Mouse (Mus musculus): ENCODE data around the gene Cfd. TPM values are rescaled to one million over a fixed set of nuclear protein-coding genes. Genes with fewer than 3 reads are reported as not detected.

The Cfd gene
- polyA plus RNA-seq, 1 experiment from 2014 or later: not detected

DNA sequence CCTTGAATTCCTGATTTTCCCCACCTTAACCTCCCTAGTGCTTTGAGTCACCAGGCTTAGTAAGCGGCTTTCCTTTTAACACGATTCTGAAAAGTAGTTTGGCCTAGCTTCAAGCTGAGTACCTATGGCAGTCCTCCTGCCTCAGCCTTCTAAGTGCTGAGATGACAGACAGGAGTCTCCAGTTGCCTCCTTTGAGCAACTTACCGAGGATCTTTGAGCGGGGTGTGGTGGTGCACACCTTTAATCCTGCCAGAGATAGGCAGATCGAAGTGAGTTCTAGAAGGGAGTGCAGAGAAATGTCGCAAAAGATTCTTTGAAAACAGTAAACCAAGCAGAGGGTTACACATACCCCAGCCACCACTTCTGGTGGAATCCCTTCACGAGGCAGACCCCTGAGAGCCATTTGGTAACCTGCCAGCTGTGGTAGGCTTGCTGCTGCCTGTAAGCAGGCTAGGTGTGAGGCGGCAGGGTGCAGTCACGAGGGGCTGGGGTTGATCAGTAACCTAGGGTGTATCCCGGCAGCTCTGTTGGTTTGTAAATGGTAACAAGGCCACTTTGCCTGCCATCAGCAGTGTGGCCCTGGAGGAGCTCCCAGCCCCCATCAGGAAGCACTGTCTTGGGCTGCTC lies 35.0 kb upstream of the Cfd start:
- Histone ChIP-seq H3K27ac (peak overlapping the region; percentile 99), H3K9me3 (no peaks in the 10 kb centered on the region), H3K4me2 (peak overlapping the region; percentile 83), H3K4me1 (peaks cover 67% of the 10 kb centered on the region), H3K36me3 (replicated peaks) (peaks cover 20% of the 10 kb centered on the region), H3K4me3 (peak overlapping the region; percentile 91), H3K27me3 (replicated peaks) (no peaks in the 10 kb centered on the region), H3K9ac (peak overlapping the region; percentile 95)
- 6% methylated on average over 10 of the region's 10 CpGs for WGBS
- no peak for ATAC-seq (replicated peaks)

DNA sequence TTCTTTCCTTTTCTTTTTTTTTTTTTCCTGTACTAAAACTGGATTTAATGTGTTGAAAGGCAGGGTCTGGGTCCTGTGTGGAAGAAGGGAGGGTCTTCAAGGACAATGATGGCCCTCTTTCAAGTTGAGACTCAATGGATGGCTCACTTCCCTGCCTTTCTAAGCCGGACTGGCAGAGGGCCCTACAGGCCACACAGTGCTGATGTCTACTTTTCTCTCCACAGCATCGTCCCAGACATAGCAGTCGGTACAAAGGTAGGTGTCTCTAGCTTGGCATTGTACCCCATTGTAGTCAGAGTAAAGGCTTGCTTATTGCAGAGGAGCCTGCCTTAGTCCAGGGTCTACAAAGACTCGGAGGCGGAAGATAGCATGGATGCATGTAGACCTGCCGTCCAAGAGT lies 34.4 kb upstream of the Cfd start:
- H3K4me1 ChIP-seq: peaks cover 65% of the 10 kb centered on the region

GRCm38 (mm10) chr10:79856704-79857451 lies 33.8 kb upstream of the Cfd start:
- peak overlapping the region; percentile 99 for H3K27ac ChIP-seq
- no peaks in the 10 kb centered on the region for H3K9me3 ChIP-seq
- H3K4me1 ChIP-seq: peaks cover 59% of the 10 kb centered on the region
- WGBS: 49% methylated on average over 7 of the region's 7 CpGs
- no peaks in the 10 kb centered on the region for H3K27me3 ChIP-seq (replicated peaks)
- peaks cover 32% of the 10 kb centered on the region for H3K36me3 ChIP-seq (replicated peaks)
- H3K9ac ChIP-seq: peak overlapping the region; percentile 95
- H3K4me3 ChIP-seq: peak overlapping the region; percentile 91
- H3K4me2 ChIP-seq: peak overlapping the region; percentile 83
- no peak for ATAC-seq (replicated peaks)

More for the DNA sequence above, 34.4 kb upstream of the Cfd start:
- Histone ChIP-seq H3K9me3 (no peaks in the 10 kb centered on the region), H3K27me3 (replicated peaks) (no peaks in the 10 kb centered on the region), H3K36me3 (replicated peaks) (peaks cover 26% of the 10 kb centered on the region), H3K27ac (peak overlapping the region; percentile 99), H3K4me2 (peak overlapping the region; percentile 83), H3K4me3 (peak overlapping the region; percentile 91), H3K9ac (peak overlapping the region; percentile 95)
- ATAC-seq (replicated peaks): no peak
- 33% methylated on average over 6 of the region's 6 CpGs for WGBS

GRCm38 (mm10) chr10:79857452-79857811 lies 33.2 kb upstream of the Cfd start:
- no peaks in the 10 kb centered on the region for H3K9me3 ChIP-seq
- WGBS: 29% methylated on average over 4 of the region's 4 CpGs
- H3K36me3 ChIP-seq (replicated peaks): peaks cover 37% of the 10 kb centered on the region
- H3K4me2 ChIP-seq: peak overlapping the region; percentile 83
- H3K27ac ChIP-seq: peak overlapping the region; percentile 99; the same call in 1 of the 2 replicates
- peaks cover 54% of the 10 kb centered on the region for H3K4me1 ChIP-seq
- H3K27me3 ChIP-seq (replicated peaks): no peaks in the 10 kb centered on the region
- H3K4me3 ChIP-seq: peak overlapping the region; percentile 91
- peak overlapping the region; percentile 31; the same call in 1 of the 2 replicates for H3K9ac ChIP-seq
- ATAC-seq (replicated peaks): no peak

GRCm38 (mm10) chr10:79857894-79858293 lies 32.8 kb upstream of the Cfd start:
- 73% methylated on average over 2 of the region's 2 CpGs for WGBS
- ATAC-seq (replicated peaks): no peak
- Histone ChIP-seq H3K36me3 (replicated peaks) (peaks cover 41% of the 10 kb centered on the region), H3K9ac (peak overlapping the region; percentile 31; the same call in 1 of the 2 replicates), H3K4me3 (peak overlapping the region; percentile 91), H3K27me3 (replicated peaks) (no peaks in the 10 kb centered on the region), H3K9me3 (no peaks in the 10 kb centered on the region), H3K4me2 (peak overlapping the region; percentile 83), H3K27ac (peak overlapping the region; percentile 43; the same call in 1 of the 2 replicates), H3K4me1 (peaks cover 49% of the 10 kb centered on the region)

- 46% methylated on average over 17 of the region's 17 CpGs for WGBS
- ATAC-seq (replicated peaks): no peak
- Histone ChIP-seq H3K4me3 (no peak overlapping the region; the same call in 1 of the 2 replicates), H3K9me3 (no peaks in the 10 kb centered on the region), H3K9ac (no peak overlapping the region), H3K27ac (peak overlapping the region; percentile 43; the same call in 1 of the 2 replicates), H3K4me1 (peaks cover 42% of the 10 kb centered on the region), H3K27me3 (replicated peaks) (no peaks in the 10 kb centered on the region), H3K4me2 (peak overlapping the region; percentile 83), H3K36me3 (replicated peaks) (peaks cover 46% of the 10 kb centered on the region)
Observed at GRCm38 (mm10) chr10:79858416-79859074, 32.1 kb upstream of the Cfd start.

- H3K9me3 ChIP-seq: no peaks in the 10 kb centered on the region
- H3K27me3 ChIP-seq (replicated peaks): no peaks in the 10 kb centered on the region
- peaks cover 42% of the 10 kb centered on the region for H3K4me1 ChIP-seq
- H3K36me3 ChIP-seq (replicated peaks): peaks cover 48% of the 10 kb centered on the region
- no peak overlapping the region for H3K4me3 ChIP-seq
- H3K4me2 ChIP-seq: no peak overlapping the region
- WGBS: 91% methylated on average over 11 of the region's 11 CpGs
- 0 out of 2 replicates have a peak overlapping the region, but pooled peaks have one; percentile 43 for H3K27ac ChIP-seq
- H3K9ac ChIP-seq: no peak overlapping the region
- ATAC-seq (replicated peaks): no peak
Observed at GRCm38 (mm10) chr10:79859116-79859515, 31.5 kb upstream of the Cfd start.

DNA sequence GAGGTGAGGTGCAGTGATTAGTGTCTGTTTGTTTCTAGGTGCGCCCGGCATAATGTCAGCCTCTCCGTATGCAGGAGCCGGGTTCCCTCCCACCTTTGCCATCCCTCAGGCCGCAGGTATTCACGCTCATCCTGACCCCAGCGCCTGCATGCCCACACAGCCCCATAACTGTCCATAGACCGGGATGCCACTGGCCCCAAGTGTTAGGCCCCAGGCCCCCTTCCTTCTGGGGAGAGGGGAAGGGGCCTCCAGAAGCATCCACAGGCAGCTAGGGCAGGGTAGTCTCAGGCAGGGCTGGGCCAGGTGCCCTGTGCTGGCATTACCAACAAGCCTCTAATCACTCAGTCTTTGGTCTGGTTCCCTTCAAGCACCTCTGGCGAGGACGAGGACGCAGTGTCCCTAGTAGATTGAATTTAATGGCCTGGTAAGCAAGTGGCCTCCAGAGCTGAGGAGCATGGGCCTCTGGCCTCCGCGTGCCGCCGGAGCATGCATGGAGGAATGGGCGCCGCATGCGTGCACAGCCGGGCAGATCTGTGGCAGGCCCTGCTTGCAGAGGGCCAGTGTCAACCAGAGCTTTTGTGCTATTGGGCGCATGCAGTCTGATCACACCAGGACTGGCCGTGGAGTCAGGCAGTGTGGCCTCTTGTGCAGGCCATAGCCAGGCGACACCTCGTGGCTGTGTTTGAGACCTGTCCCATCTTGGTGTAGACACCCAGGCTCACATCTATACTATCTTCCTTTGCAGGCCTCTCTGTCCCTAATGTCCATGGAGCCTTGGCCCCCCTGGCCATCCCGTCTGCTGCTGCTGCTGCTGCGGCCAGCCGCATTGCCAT lies 30.4 kb upstream of the Cfd start:
- H3K9me3 ChIP-seq: no peaks in the 10 kb centered on the region
- no peak overlapping the region for H3K27ac ChIP-seq
- 92% methylated on average over 26 of the region's 26 CpGs for WGBS
- H3K4me2 ChIP-seq: no peak overlapping the region
- no peaks in the 10 kb centered on the region for H3K27me3 ChIP-seq (replicated peaks)
- ATAC-seq (replicated peaks): no peak
- H3K4me3 ChIP-seq: no peak overlapping the region
- H3K9ac ChIP-seq: no peak overlapping the region
- peaks cover 53% of the 10 kb centered on the region for H3K36me3 ChIP-seq (replicated peaks)
- H3K4me1 ChIP-seq: peaks cover 47% of the 10 kb centered on the region

- WGBS: 79% methylated on average over 25 of the region's 25 CpGs
- no peak for ATAC-seq (replicated peaks)
- H3K4me2 ChIP-seq: no peak overlapping the region
- H3K4me1 ChIP-seq: peaks cover 44% of the 10 kb centered on the region
- H3K36me3 ChIP-seq (replicated peaks): peaks cover 64% of the 10 kb centered on the region
- H3K27ac ChIP-seq: no peak overlapping the region
- no peaks in the 10 kb centered on the region for H3K9me3 ChIP-seq
- H3K4me3 ChIP-seq: no peak overlapping the region
- no peaks in the 10 kb centered on the region for H3K27me3 ChIP-seq (replicated peaks)
- no peak overlapping the region for H3K9ac ChIP-seq
Observed at GRCm38 (mm10) chr10:79861230-79862048, 29.2 kb upstream of the Cfd start.

DNA sequence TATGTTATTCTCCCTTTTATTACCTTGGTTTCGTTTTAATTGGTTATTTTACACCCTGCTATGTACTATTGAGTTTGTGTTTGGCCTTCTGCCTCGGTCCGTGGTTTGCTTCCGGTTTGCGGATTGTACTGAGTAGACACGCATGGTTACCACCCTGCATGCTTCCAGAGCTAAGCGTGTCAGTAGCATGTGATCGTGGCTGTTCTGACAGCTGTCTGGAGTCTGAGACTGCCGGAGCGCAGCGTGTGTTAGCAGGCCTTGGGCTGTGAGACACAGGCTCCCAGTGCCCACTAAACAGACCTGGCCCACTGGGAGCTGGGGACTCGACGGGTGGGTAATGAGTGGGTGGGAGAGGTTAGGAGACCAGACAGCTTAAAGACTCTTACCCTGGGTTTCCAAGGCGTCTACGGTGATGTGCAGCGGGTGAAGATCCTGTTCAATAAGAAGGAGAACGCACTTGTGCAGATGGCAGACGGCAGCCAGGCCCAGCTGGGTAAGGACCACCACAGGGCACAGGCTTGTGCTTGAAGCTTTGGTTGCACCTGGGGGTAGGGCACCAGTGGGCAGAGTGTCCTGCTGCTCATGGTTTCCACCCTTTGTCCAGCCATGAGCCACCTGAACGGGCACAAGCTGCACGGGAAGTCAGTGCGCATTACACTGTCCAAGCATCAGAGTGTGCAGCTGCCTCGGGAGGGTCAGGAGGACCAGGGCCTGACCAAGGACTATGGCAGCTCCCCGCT lies 28.4 kb upstream of the Cfd start:
- no peak overlapping the region for H3K4me2 ChIP-seq
- H3K36me3 ChIP-seq (replicated peaks): peaks cover 68% of the 10 kb centered on the region
- H3K9me3 ChIP-seq: no peaks in the 10 kb centered on the region
- peaks cover 38% of the 10 kb centered on the region for H3K4me1 ChIP-seq
- H3K27me3 ChIP-seq (replicated peaks): no peaks in the 10 kb centered on the region
- ATAC-seq (replicated peaks): no peak
- H3K9ac ChIP-seq: no peak overlapping the region
- H3K4me3 ChIP-seq: no peak overlapping the region
- WGBS: 85% methylated on average over 23 of the region's 23 CpGs
- no peak overlapping the region for H3K27ac ChIP-seq

DNA sequence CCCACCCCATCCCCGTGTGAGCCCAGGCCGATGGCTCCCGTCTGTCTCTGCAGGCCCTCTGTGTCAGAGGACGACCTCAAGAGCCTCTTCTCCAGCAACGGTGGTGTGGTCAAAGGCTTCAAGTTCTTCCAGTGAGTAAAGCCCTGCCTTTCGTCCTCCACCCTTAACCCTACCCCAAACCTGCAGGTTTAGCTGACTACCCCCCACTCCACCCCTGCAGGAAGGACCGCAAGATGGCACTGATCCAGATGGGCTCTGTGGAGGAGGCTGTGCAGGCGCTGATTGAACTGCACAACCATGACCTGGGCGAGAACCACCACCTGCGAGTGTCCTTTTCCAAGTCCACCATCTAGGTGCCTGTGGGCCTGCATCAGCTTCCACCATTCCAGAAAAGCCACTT lies 27.7 kb upstream of the Cfd start:
- Histone ChIP-seq H3K9me3 (no peaks in the 10 kb centered on the region), H3K4me1 (peaks cover 35% of the 10 kb centered on the region), H3K27me3 (replicated peaks) (no peaks in the 10 kb centered on the region), H3K36me3 (replicated peaks) (peaks cover 68% of the 10 kb centered on the region), H3K4me3 (no peak overlapping the region), H3K4me2 (no peak overlapping the region), H3K27ac (no peak overlapping the region), H3K9ac (no peak overlapping the region)
- WGBS: 80% methylated on average over 10 of the region's 10 CpGs
- ATAC-seq (replicated peaks): no peak

All from midbrain, embryonic 15.5 days (tissue).